Mouse (Mus musculus): Measurements from ENCODE around the gene Dusp15. TPM values are rescaled to one million over a fixed set of nuclear protein-coding genes. Genes with fewer than 3 reads are reported as not detected.

Dusp15 gene
- polyA plus RNA-seq, 1 experiment from 2014 or later = 0.80 TPM

Other genes starting within 250 kb of the Dusp15 start
- gene Id1, start 215.4 kb downstream of the Dusp15 start, polyA plus RNA-seq (2014; fragmentation: Nextera tagmentation; extraction: Ambion mirVana) = 51.1 and 53.1 TPM in 2 replicates
- gene Cox4i2, start 197.5 kb downstream of the Dusp15 start, polyA plus RNA-seq (2014; fragmentation: Nextera tagmentation; extraction: Ambion mirVana) = 4.6 and 5.5 TPM in 2 replicates
- gene Bcl2l1, start 120.0 kb downstream of the Dusp15 start, polyA plus RNA-seq (2014; fragmentation: Nextera tagmentation; extraction: Ambion mirVana) = 135 and 140 TPM in 2 replicates
- gene Tpx2, start 103.7 kb downstream of the Dusp15 start, polyA plus RNA-seq (2014; fragmentation: Nextera tagmentation; extraction: Ambion mirVana) = 168 and 185 TPM in 2 replicates
- gene Mylk2, start 40.3 kb downstream of the Dusp15 start, polyA plus RNA-seq (2014; fragmentation: Nextera tagmentation; extraction: Ambion mirVana) = not detected in 2 replicates
- gene Foxs1, start 18.5 kb downstream of the Dusp15 start, polyA plus RNA-seq (2014; fragmentation: Nextera tagmentation; extraction: Ambion mirVana) = 1.4 and 2.3 TPM in 2 replicates
- gene Ttll9, start 10.8 kb upstream of the Dusp15 start, polyA plus RNA-seq (2014; fragmentation: Nextera tagmentation; extraction: Ambion mirVana) = 1.5 and 1.6 TPM in 2 replicates
- gene Pdrg1, start 63.7 kb upstream of the Dusp15 start, polyA plus RNA-seq (2014; fragmentation: Nextera tagmentation; extraction: Ambion mirVana) = 64.9 and 77.5 TPM in 2 replicates
- 0.09 and 0.24 TPM in 2 replicates for gene Xkr7, start 80.2 kb upstream of the Dusp15 start, polyA plus RNA-seq (2014; fragmentation: Nextera tagmentation; extraction: Ambion mirVana)
- 0.99 and 1.3 TPM in 2 replicates for gene Ccm2l, start 114.3 kb upstream of the Dusp15 start, polyA plus RNA-seq (2014; fragmentation: Nextera tagmentation; extraction: Ambion mirVana)
- 1.8 TPM in 2 replicates for gene Hck, start 156.8 kb upstream of the Dusp15 start, polyA plus RNA-seq (2014; fragmentation: Nextera tagmentation; extraction: Ambion mirVana)
- gene Tm9sf4, start 209.6 kb upstream of the Dusp15 start, polyA plus RNA-seq (2014; fragmentation: Nextera tagmentation; extraction: Ambion mirVana) = 71.8 and 79.4 TPM in 2 replicates

All from forebrain, embryonic 11.5 days (tissue).